Mouse (Mus musculus): Measurements from ENCODE around the gene Gtf2h1.
A peak's percentile ranks its signal among the peaks of the same experiment; 100 is the strongest.
"Not testable (repeated sequence)": the region's sequence is repeated elsewhere in the genome, so short reads cannot be mapped to it uniquely, and the experiment has no call there.

Gtf2h1 gene

GRCm38 (mm10) chr7:46830799-46831590 is 35.1 kb downstream of the Gtf2h1 start:
- DNase-seq (ENCODE audit: low read depth, low spot score) = no peak

- no peak for DNase-seq (ENCODE audit: low read depth, low spot score)
These were observed 35.8 kb downstream of the Gtf2h1 start for GRCm38 (mm10) chr7:46831693-46832092.

- DNase-seq (ENCODE audit: low read depth, low spot score) = not testable (repeated sequence)
These were observed 36.4 kb downstream of the Gtf2h1 start for GRCm38 (mm10) chr7:46832112-46832810.

- DNase-seq (ENCODE audit: low read depth, low spot score) = peak; percentile 55
These were observed 37.4 kb downstream of the Gtf2h1 start for GRCm38 (mm10) chr7:46833266-46833665.

- DNase-seq (ENCODE audit: low read depth, low spot score) = no peak
These were observed 37.9 kb downstream of the Gtf2h1 start for GRCm38 (mm10) chr7:46833670-46834255.

GRCm38 (mm10) chr7:46834994-46835610 is 39.2 kb downstream of the Gtf2h1 start:
- no peak for DNase-seq (ENCODE audit: low read depth, low spot score)

GRCm38 (mm10) chr7:46836357-46836756 is 40.5 kb downstream of the Gtf2h1 start:
- DNase-seq (ENCODE audit: low read depth, low spot score) = no peak

- DNase-seq (ENCODE audit: low read depth, low spot score) = no peak
These were observed 41.2 kb downstream of the Gtf2h1 start for GRCm38 (mm10) chr7:46837073-46837472.

GRCm38 (mm10) chr7:46838104-46838671 is 42.3 kb downstream of the Gtf2h1 start:
- DNase-seq (ENCODE audit: low read depth, low spot score) = peak; percentile 46

GRCm38 (mm10) chr7:46838891-46839302 is 43.0 kb downstream of the Gtf2h1 start:
- peak; percentile 51 for DNase-seq (ENCODE audit: low read depth, low spot score)

- DNase-seq (ENCODE audit: low read depth, low spot score) = no peak
These were observed 43.5 kb downstream of the Gtf2h1 start for GRCm38 (mm10) chr7:46839446-46839845.

GRCm38 (mm10) chr7:46839861-46840260 is 44.0 kb downstream of the Gtf2h1 start:
- no peak for DNase-seq (ENCODE audit: low read depth, low spot score)

- no peak for DNase-seq (ENCODE audit: low read depth, low spot score)
These were observed 44.4 kb downstream of the Gtf2h1 start for GRCm38 (mm10) chr7:46840326-46840725.

- DNase-seq (ENCODE audit: low read depth, low spot score) = no peak
These were observed 45.1 kb downstream of the Gtf2h1 start, which contains the start of gene Ldha for GRCm38 (mm10) chr7:46840787-46841525. Ldha (plus strand) TSS chr7:46841475.

- DNase-seq (ENCODE audit: low read depth, low spot score) = no peak
These were observed 46.4 kb downstream of the Gtf2h1 start for GRCm38 (mm10) chr7:46842278-46842677.

GRCm38 (mm10) chr7:46843576-46843975 is 47.7 kb downstream of the Gtf2h1 start:
- DNase-seq (ENCODE audit: low read depth, low spot score) = no peak

GRCm38 (mm10) chr7:46845211-46845977 is 49.5 kb downstream of the Gtf2h1 start:
- peak; percentile 94 for DNase-seq (ENCODE audit: low read depth, low spot score)

GRCm38 (mm10) chr7:46845978-46846485 is 50.1 kb downstream of the Gtf2h1 start:
- DNase-seq (ENCODE audit: low read depth, low spot score) = no peak

- DNase-seq (ENCODE audit: low read depth, low spot score) = peak; percentile 85
These were observed 50.8 kb downstream of the Gtf2h1 start for GRCm38 (mm10) chr7:46846486-46847244.
